Mouse (Mus musculus): Measurements from ENCODE around the gene Nlrp6.

DNA sequence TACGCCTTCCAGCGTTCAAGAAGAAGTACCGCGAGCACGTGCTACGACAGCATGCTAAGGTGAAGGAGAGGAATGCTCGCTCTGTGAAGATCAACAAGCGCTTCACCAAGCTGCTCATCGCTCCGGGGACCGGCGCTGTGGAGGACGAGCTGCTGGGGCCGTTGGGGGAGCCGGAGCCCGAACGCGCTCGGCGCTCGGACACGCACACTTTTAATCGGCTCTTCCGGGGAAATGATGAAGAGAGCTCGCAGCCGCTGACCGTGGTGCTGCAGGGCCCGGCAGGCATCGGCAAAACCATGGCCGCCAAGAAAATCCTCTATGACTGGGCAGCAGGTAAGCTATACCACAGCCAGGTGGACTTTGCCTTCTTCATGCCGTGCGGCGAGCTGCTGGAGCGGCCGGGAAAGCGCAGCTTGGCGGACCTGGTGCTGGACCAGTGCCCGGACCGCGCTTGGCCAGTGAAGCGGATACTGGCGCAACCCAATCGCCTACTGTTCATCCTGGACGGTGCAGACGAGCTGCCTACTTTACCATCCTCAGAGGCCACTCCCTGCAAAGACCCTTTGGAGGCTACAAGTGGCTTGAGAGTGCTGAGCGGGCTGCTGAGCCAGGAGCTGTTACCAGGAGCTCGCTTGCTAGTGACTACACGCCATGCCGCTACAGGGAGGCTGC lies 1.8 kb downstream of the Nlrp6 start:
- TF ChIP-seq EP300 (IDR thresholded peaks at IDR 0.05; ENCODE audit: insufficient read depth, low read depth, low read length) (no peak), CTCF (IDR thresholded peaks at IDR 0.05; ENCODE audit: low read depth, low read length) (no peak), POLR2A (IDR thresholded peaks at IDR 0.05; ENCODE audit: insufficient read depth, low read length) (no peak)
